Mouse (Mus musculus): Measurements from ENCODE around the gene Tle4.
"Not testable (repeated sequence)": the region's sequence is repeated elsewhere in the genome, so short reads cannot be mapped to it uniquely, and the experiment has no call there.

Gene Tle4

GRCm38 (mm10) chr19:14597917-14598689 lies at the start of gene Tle4:
Gene Tle4, minus strand, starts transcription at chr19:14598051.
- DNase-seq (ENCODE audit: low read depth, low spot score): peak; percentile 100

GRCm38 (mm10) chr19:14645666-14646065 lies 47.8 kb upstream of the Tle4 start:
- no peak for DNase-seq (ENCODE audit: low read depth, low spot score)

- no peak for DNase-seq (ENCODE audit: low read depth, low spot score)
Observed at GRCm38 (mm10) chr19:14644756-14645155, 46.9 kb upstream of the Tle4 start.

GRCm38 (mm10) chr19:14643091-14643490 lies 45.2 kb upstream of the Tle4 start:
- not testable (repeated sequence) for DNase-seq (ENCODE audit: low read depth, low spot score)

- DNase-seq (ENCODE audit: low read depth, low spot score): no peak
Observed at GRCm38 (mm10) chr19:14642663-14643062, 44.8 kb upstream of the Tle4 start.

GRCm38 (mm10) chr19:14635213-14635928 lies 37.5 kb upstream of the Tle4 start:
- no peak for DNase-seq (ENCODE audit: low read depth, low spot score)

GRCm38 (mm10) chr19:14623355-14623754 lies 25.5 kb upstream of the Tle4 start:
- no peak for DNase-seq (ENCODE audit: low read depth, low spot score)

GRCm38 (mm10) chr19:14620534-14620933 lies 22.7 kb upstream of the Tle4 start:
- DNase-seq (ENCODE audit: low read depth, low spot score): peak; percentile 3

- DNase-seq (ENCODE audit: low read depth, low spot score): no peak
Observed at GRCm38 (mm10) chr19:14619814-14620213, 22.0 kb upstream of the Tle4 start.

GRCm38 (mm10) chr19:14614816-14615215 lies 17.0 kb upstream of the Tle4 start:
- DNase-seq (ENCODE audit: low read depth, low spot score): no peak

GRCm38 (mm10) chr19:14610542-14611317 lies 12.9 kb upstream of the Tle4 start:
- no peak for DNase-seq (ENCODE audit: low read depth, low spot score)

- DNase-seq (ENCODE audit: low read depth, low spot score): no peak
Observed at GRCm38 (mm10) chr19:14600841-14601240, 3.0 kb upstream of the Tle4 start.

- DNase-seq (ENCODE audit: low read depth, low spot score): no peak
Observed at GRCm38 (mm10) chr19:14600354-14600753, 2.5 kb upstream of the Tle4 start.

- no peak for DNase-seq (ENCODE audit: low read depth, low spot score)
Observed at GRCm38 (mm10) chr19:14599851-14600251, 2.0 kb upstream of the Tle4 start.

GRCm38 (mm10) chr19:14598690-14599288 lies 938 bp upstream of the Tle4 start:
- no peak for DNase-seq (ENCODE audit: low read depth, low spot score)

GRCm38 (mm10) chr19:14596941-14597916 lies 622 bp downstream of the Tle4 start:
- DNase-seq (ENCODE audit: low read depth, low spot score): no peak

GRCm38 (mm10) chr19:14596358-14596940 lies 1.4 kb downstream of the Tle4 start:
- DNase-seq (ENCODE audit: low read depth, low spot score): no peak

- no peak for DNase-seq (ENCODE audit: low read depth, low spot score)
Observed at GRCm38 (mm10) chr19:14595390-14595997, 2.4 kb downstream of the Tle4 start.

- no peak for DNase-seq (ENCODE audit: low read depth, low spot score)
Observed at GRCm38 (mm10) chr19:14594537-14594936, 3.3 kb downstream of the Tle4 start.
